Mouse (Mus musculus): ENCODE measurements around the gene Chaf1b.

GRCm38 (mm10) chr16:93888481-93888880, 4.8 kb downstream of the Chaf1b start:
- TF ChIP-seq CTCF (IDR thresholded peaks at IDR 0.05; ENCODE audit: low read depth): no peak
- no peak for TF ChIP-seq EP300 (IDR thresholded peaks at IDR 0.05; ENCODE audit: low read depth)

All from heart, postnatal 0 days (tissue).